Mouse (Mus musculus) kidney, embryonic 14.5 days (tissue): ENCODE results near the gene Cdh16. TPM values are rescaled to one million over a fixed set of nuclear protein-coding genes. Genes with fewer than 3 reads are reported as not detected.
A peak's percentile ranks its signal among the peaks of the same experiment; 100 is the strongest.
"Not testable (repeated sequence)": the region's sequence is repeated elsewhere in the genome, so short reads cannot be mapped to it uniquely, and the experiment has no call there.

Source experiments
- ATAC-seq: fragments of 200-750 bp; cut with Nextera tagmentation; 2 replicates; pipeline ENCODE4 v1.8.0; 2017; ENCODE audit warnings: moderate number of reproducible peaks, mild to moderate bottlenecking, moderate TSS enrichment, moderate library complexity; ENCODE audit not compliant: low FRiP score, low TSS enrichment
- H3K27ac ChIP-seq: fragments of 300-500 bp; sonication (generic); 2 replicates; pipeline ENCODE4 v1.5.1; 2014; ENCODE audit warnings: low read depth, mild to moderate bottlenecking, low read length, moderate library complexity, mixed read lengths
- H3K27me3 ChIP-seq: fragments of 300-500 bp; sonication (generic); 2 replicates; pipeline ENCODE4 v1.6.1; 2014; ENCODE audit warnings: mild to moderate bottlenecking, low read length; ENCODE audit not compliant: control insufficient read depth, insufficient read depth
- H3K36me3 ChIP-seq: fragments of 300-500 bp; sonication (generic); 2 replicates; pipeline ENCODE4 v1.6.1; 2014; ENCODE audit warnings: low read length, mixed read lengths; ENCODE audit not compliant: control insufficient read depth, insufficient read depth
- H3K4me1 ChIP-seq: fragments of 300-500 bp; sonication (generic); 2 replicates; pipeline ENCODE4 v1.6.1; 2014; ENCODE audit warnings: low read length, mixed read lengths; ENCODE audit not compliant: control insufficient read depth, insufficient read depth
- H3K4me2 ChIP-seq: fragments of 300-500 bp; sonication (generic); replicated peaks from 2 replicates; pipeline ENCODE4 v1.6.1; 2014; ENCODE audit warnings: low read depth, mild to moderate bottlenecking, low read length
- H3K4me3 ChIP-seq: fragments of 300-500 bp; sonication (generic); 2 replicates; pipeline ENCODE4 v1.5.1; 2014; ENCODE audit warnings: mild to moderate bottlenecking, low read length
- H3K9ac ChIP-seq: fragments of 300-500 bp; sonication (generic); 2 replicates; pipeline ENCODE4 v1.6.1; 2014; ENCODE audit warnings: low read depth, mild to moderate bottlenecking, low read length, moderate library complexity
- H3K9me3 ChIP-seq: fragments of 300-500 bp; sonication (generic); 2 replicates; pipeline ENCODE4 v1.6.1; 2016; ENCODE audit warnings: low read length; ENCODE audit not compliant: control insufficient read depth
- whole genome bisulfite sequencing: fragments of 180-500 bp; shearing (Covaris S2); extraction: QIAGEN DNeasy Blood & Tissue Kit; methylation state at CpG from one replicate; pipeline ENCODE4 v1.1.7; 2014; 5-methylcytosine and 5-hydroxymethylcytosine counted together
- polyA plus RNA-seq: library from polyadenylated mRNA; unstranded; fragments of >200 nt; fragmentation: Nextera tagmentation; extraction: Ambion mirVana; gene quantifications from 2 replicates; pipeline ENCODE4 v1.2.1, GENCODE M21; 2014

The Cdh16 gene
- polyA plus RNA-seq, 1 experiment from 2014 or later: 200 TPM

DNA sequence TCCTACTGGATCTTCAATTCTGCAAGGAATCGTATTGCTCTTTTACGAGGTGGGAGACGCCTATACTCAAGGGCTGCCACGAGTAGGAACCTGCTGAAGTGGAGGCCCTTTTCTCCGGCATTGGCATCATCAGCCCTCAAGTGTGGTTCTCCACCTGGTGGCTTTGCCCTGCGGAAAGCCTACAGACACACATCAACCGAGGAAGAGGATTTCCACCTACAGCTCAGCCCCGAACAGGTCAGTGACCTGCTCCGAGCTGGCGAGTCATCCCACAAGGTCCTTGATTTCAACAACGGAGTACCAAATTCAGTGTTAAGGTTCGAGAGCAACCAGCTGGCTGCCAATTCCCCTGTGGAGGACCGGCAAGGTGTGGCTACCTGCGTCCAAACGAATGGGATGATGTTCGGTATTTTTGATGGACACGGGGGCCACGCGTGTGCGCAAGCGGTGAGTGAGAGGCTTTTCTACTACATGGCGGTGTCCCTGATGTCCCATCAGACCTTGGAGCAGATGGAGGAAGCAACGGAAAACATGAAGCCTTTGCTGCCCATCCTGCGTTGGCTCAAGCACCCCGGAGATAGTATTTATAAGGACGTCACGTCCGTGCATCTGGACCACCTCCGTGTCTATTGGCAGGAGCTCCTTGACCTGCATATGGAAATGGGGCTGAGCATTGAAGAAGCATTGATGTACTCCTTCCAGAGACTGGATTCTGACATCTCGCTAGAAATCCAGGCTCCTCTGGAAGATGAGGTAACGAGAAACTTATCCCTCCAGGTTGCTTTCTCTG lies 30.5 kb downstream of the Cdh16 start:
- WGBS: 90% methylated on average over 31 of the region's 31 CpGs
- no peak overlapping the region for H3K27ac ChIP-seq
- no peaks in the 10 kb centered on the region for H3K27me3 ChIP-seq
- H3K36me3 ChIP-seq: peaks cover 20% of the 10 kb centered on the region
- no peak overlapping the region for H3K4me3 ChIP-seq
- no peak for ATAC-seq
- no peaks in the 10 kb centered on the region for H3K9me3 ChIP-seq
- no peak overlapping the region for H3K4me2 ChIP-seq
- H3K9ac ChIP-seq: no peak overlapping the region
- peaks cover 23% of the 10 kb centered on the region; the same call in 1 of the 2 replicates for H3K4me1 ChIP-seq

GRCm38 (mm10) chr8:104592566-104592965 lies 31.6 kb downstream of the Cdh16 start:
- Histone ChIP-seq H3K4me2 (peak overlapping the region; percentile 73), H3K4me3 (peak overlapping the region; percentile 78; the same call in 1 of the 2 replicates), H3K27me3 (no peaks in the 10 kb centered on the region), H3K9ac (no peak overlapping the region), H3K9me3 (no peaks in the 10 kb centered on the region), H3K27ac (no peak overlapping the region), H3K4me1 (peaks cover 15% of the 10 kb centered on the region; the same call in 1 of the 2 replicates), H3K36me3 (peaks cover 20% of the 10 kb centered on the region)
- 60% methylated on average over 6 of the region's 6 CpGs for WGBS
- no peak for ATAC-seq

DNA sequence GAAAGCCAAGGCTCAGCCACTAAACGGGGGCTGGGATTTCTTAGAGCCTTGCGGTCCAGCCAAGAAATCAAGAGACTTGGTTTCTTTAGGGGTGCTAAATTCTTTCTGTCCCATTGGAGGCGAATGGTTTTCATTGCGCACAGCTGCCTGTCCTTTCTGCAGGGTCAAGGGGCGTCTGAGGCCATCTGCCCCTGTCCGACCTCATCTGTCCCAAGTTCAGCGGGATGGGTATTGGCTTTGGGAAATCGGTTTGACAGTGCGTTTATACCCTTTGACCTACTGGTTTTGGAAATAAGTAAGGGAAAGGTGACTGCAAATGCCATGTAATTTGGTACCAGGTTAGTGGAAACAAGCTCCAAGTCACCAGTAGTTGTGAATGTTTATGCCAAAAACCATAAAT lies 32.3 kb downstream of the Cdh16 start:
- Histone ChIP-seq H3K27me3 (no peaks in the 10 kb centered on the region), H3K9me3 (no peaks in the 10 kb centered on the region), H3K4me3 (peak overlapping the region; percentile 78), H3K27ac (0 out of 2 replicates have a peak overlapping the region, but pooled peaks have one; percentile 74), H3K4me2 (peak overlapping the region; percentile 73), H3K36me3 (peaks cover 20% of the 10 kb centered on the region), H3K4me1 (peaks cover 11% of the 10 kb centered on the region; the same call in 1 of the 2 replicates), H3K9ac (peak overlapping the region; percentile 72)
- ATAC-seq: no peak
- under 1% methylated on average over 9 of the region's 9 CpGs for WGBS

- H3K27ac ChIP-seq: peak within 1 kb of the TSS; percentile 74; the same call in 1 of the 2 replicates
- WGBS: 1% methylated on average over 44 of the region's 44 CpGs
- H3K4me2 ChIP-seq: peak within 1 kb of the TSS; percentile 73
- H3K36me3 ChIP-seq: peaks cover 20% of the 10 kb centered on the region
- 0 out of 2 replicates have a peak, but pooled peaks cover 9% of the 10 kb centered on the region for H3K4me1 ChIP-seq
- H3K9me3 ChIP-seq: no peaks in the 10 kb centered on the region
- peak within 1 kb of the TSS; percentile 72 for H3K9ac ChIP-seq
- no peaks in the 10 kb centered on the region for H3K27me3 ChIP-seq
- H3K4me3 ChIP-seq: peak within 1 kb of the TSS; percentile 78
- peak; percentile 97 for ATAC-seq
Measured at GRCm38 (mm10) chr8:104591133-104591834, 32.9 kb downstream of the Cdh16 start, which contains the start of gene Pdp2. Gene Pdp2 (plus strand): TSS chr8:104591451.

GRCm38 (mm10) chr8:104590284-104590683 lies 33.9 kb downstream of the Cdh16 start:
- Histone ChIP-seq H3K36me3 (peaks cover 20% of the 10 kb centered on the region), H3K27ac (no peak overlapping the region), H3K9ac (no peak overlapping the region), H3K9me3 (no peaks in the 10 kb centered on the region), H3K4me2 (no peak overlapping the region), H3K27me3 (no peaks in the 10 kb centered on the region), H3K4me3 (no peak overlapping the region), H3K4me1 (0 out of 2 replicates have a peak, but pooled peaks cover 6% of the 10 kb centered on the region)
- WGBS: 97% methylated on average over 3 of the region's 3 CpGs
- ATAC-seq: no peak

GRCm38 (mm10) chr8:104584522-104584921 lies 39.7 kb downstream of the Cdh16 start:
- no peak overlapping the region for H3K27ac ChIP-seq
- H3K4me2 ChIP-seq: no peak overlapping the region
- H3K4me1 ChIP-seq: no peaks in the 10 kb centered on the region
- WGBS: 60% methylated on average over 1 of the region's 1 CpGs
- no peak overlapping the region for H3K9ac ChIP-seq
- no peak overlapping the region for H3K4me3 ChIP-seq
- peaks cover 3% of the 10 kb centered on the region; the same call in 1 of the 2 replicates for H3K9me3 ChIP-seq
- no peak for ATAC-seq
- no peaks in the 10 kb centered on the region for H3K27me3 ChIP-seq
- no peaks in the 10 kb centered on the region for H3K36me3 ChIP-seq

DNA sequence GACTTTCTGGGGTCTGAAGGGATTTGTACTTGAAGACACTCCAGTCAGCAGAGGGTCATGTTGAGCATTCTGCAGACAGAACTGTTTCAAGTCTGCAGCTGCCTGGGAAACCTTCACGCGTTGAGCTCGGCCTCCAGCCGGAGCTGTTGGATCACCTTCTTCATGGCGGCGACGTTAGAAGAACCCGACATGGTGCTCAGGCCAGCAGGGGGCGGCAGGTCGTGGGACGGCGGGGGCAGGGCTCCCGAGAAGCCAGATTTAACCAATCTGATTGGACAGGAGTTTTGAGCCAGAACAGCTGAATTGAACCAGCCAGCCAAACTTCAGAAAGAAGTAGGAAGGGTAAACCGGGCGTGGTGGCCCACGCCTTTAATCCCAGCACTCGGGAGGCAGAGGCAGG lies 46.6 kb downstream of the Cdh16 start:
- not testable (repeated sequence) for ATAC-seq, H3K9ac ChIP-seq, H3K4me1 ChIP-seq, H3K36me3 ChIP-seq, H3K27me3 ChIP-seq, H3K4me2 ChIP-seq, H3K27ac ChIP-seq, H3K4me3 ChIP-seq, H3K9me3 ChIP-seq
- WGBS: 81% methylated on average over 17 of the region's 17 CpGs

GRCm38 (mm10) chr8:104576820-104577219 lies 47.4 kb downstream of the Cdh16 start:
- H3K9me3 ChIP-seq: no peaks in the 10 kb centered on the region
- H3K27me3 ChIP-seq: no peaks in the 10 kb centered on the region
- no peak overlapping the region for H3K4me2 ChIP-seq
- 94% methylated on average over 3 of the region's 3 CpGs for WGBS
- no peak overlapping the region for H3K9ac ChIP-seq
- H3K4me1 ChIP-seq: no peaks in the 10 kb centered on the region
- no peak overlapping the region for H3K27ac ChIP-seq
- no peaks in the 10 kb centered on the region for H3K36me3 ChIP-seq
- H3K4me3 ChIP-seq: no peak overlapping the region
- ATAC-seq: no peak
